Mouse (Mus musculus): Measurements from ENCODE around the gene Cd28. TPM values are rescaled to one million over a fixed set of nuclear protein-coding genes. Genes with fewer than 3 reads are reported as not detected.

Gene Cd28
- total and polyA plus RNA-seq, 3 experiments, result not detected

GRCm38 (mm10) chr1:60752986-60753385 lies 36.4 kb downstream of the Cd28 start:
- Histone ChIP-seq H3K4me1 (ENCODE audit: control insufficient read depth in 1 of 2, insufficient read depth in 2 of 2, low read length in 2 of 2) (no peaks in the 10 kb centered on the region), H3K9ac (ENCODE audit: control insufficient read depth, low read depth, low read length, poor library complexity, severe bottlenecking) (no peak overlapping the region), H3K27ac (ENCODE audit: control insufficient read depth, low read depth, low read length) (no peak overlapping the region), H3K9me3 (replicated peaks; ENCODE audit: insufficient read depth, low read length) (no peaks in the 10 kb centered on the region), H3K79me2 (ENCODE audit: control insufficient read depth, insufficient read depth, low read length, poor library complexity) (no peaks in the 10 kb centered on the region), H3K27me3 (ENCODE audit: control insufficient read depth in 1 of 2, insufficient read depth in 2 of 2, low read length in 2 of 2) (no peaks in the 10 kb centered on the region), H3K36me3 (ENCODE audit: control insufficient read depth in 1 of 2, insufficient read depth in 2 of 2, low read length in 2 of 2) (no peaks in the 10 kb centered on the region), H3K4me3 (ENCODE audit: control insufficient read depth in 1 of 2, insufficient read depth in 1 of 2, low read depth in 2 of 2, low read length in 2 of 2) (no peak overlapping the region)
- TF ChIP-seq MEF2A (IDR thresholded peaks at IDR 0.05; ENCODE audit: extremely low read depth, insufficient replicate concordance, low read depth, low read length, poor library complexity, severe bottlenecking) (no peak), MYB (IDR thresholded peaks at IDR 0.05; ENCODE audit: low read depth, low read length) (no peak), POLR2AphosphoS2 (IDR thresholded peaks at IDR 0.05; ENCODE audit: low read length) (no peak), POLR2A (IDR thresholded peaks at IDR 0.05; ENCODE audit: control insufficient read depth in 1 of 2, insufficient read depth in 1 of 2, low read depth in 1 of 2, low read length in 2 of 2, poor library complexity in 1 of 2) (no peak), KAT2A (conservative IDR thresholded peaks at IDR 0.05; ENCODE audit: low read depth, low read length) (no peak), BHLHE40 (IDR thresholded peaks at IDR 0.05; ENCODE audit: borderline replicate concordance, low read depth, low read length) (no peak), ZC3H11A (IDR thresholded peaks at IDR 0.05; ENCODE audit: low read depth, low read length) (no peak), POLR2AphosphoS5 (IDR thresholded peaks at IDR 0.05; ENCODE audit: borderline replicate concordance, low read depth, low read length) (no peak), MAZ (IDR thresholded peaks at IDR 0.05; ENCODE audit: low read depth, low read length) (no peak), RAD21 (IDR thresholded peaks at IDR 0.05; ENCODE audit: low read depth, low read length) (no peak), NELFE (IDR thresholded peaks at IDR 0.05; ENCODE audit: low read depth, low read length) (no peak), USF1 (IDR thresholded peaks at IDR 0.05; ENCODE audit: low read depth, low read length) (no peak), MAFK (IDR thresholded peaks at IDR 0.05; ENCODE audit: borderline replicate concordance, low read depth, low read length) (no peak), SIN3A (IDR thresholded peaks at IDR 0.05; ENCODE audit: low read length) (no peak), ELF1 (IDR thresholded peaks at IDR 0.05; ENCODE audit: low read depth, low read length) (no peak)
- no peak for DNase-seq (ENCODE audit: low read depth, low spot score)

- Histone ChIP-seq H3K9me3 (replicated peaks; ENCODE audit: insufficient read depth, low read length) (no peaks in the 10 kb centered on the region), H3K27ac (ENCODE audit: control insufficient read depth, low read depth, low read length) (no peak overlapping the region), H3K4me3 (ENCODE audit: control insufficient read depth in 1 of 2, insufficient read depth in 1 of 2, low read depth in 2 of 2, low read length in 2 of 2) (no peak overlapping the region), H3K9ac (ENCODE audit: control insufficient read depth, low read depth, low read length, poor library complexity, severe bottlenecking) (no peak overlapping the region), H3K27me3 (ENCODE audit: control insufficient read depth in 1 of 2, insufficient read depth in 2 of 2, low read length in 2 of 2) (no peaks in the 10 kb centered on the region), H3K79me2 (ENCODE audit: control insufficient read depth, insufficient read depth, low read length, poor library complexity) (no peaks in the 10 kb centered on the region), H3K4me1 (ENCODE audit: control insufficient read depth in 1 of 2, insufficient read depth in 2 of 2, low read length in 2 of 2) (no peaks in the 10 kb centered on the region), H3K36me3 (ENCODE audit: control insufficient read depth in 1 of 2, insufficient read depth in 2 of 2, low read length in 2 of 2) (no peaks in the 10 kb centered on the region)
- TF ChIP-seq CHD1 (IDR thresholded peaks at IDR 0.05; ENCODE audit: low read depth, low read length) (no peak), ZC3H11A (IDR thresholded peaks at IDR 0.05; ENCODE audit: low read depth, low read length) (no peak), MXI1 (IDR thresholded peaks at IDR 0.05; ENCODE audit: low read depth, low read length) (no peak), MAFK (IDR thresholded peaks at IDR 0.05; ENCODE audit: borderline replicate concordance, low read depth, low read length) (no peak), GABPA (IDR thresholded peaks at IDR 0.05; ENCODE audit: low read depth, low read length) (no peak), HCFC1 (IDR thresholded peaks at IDR 0.05; ENCODE audit: low read depth, low read length) (no peak), POLR2AphosphoS2 (IDR thresholded peaks at IDR 0.05; ENCODE audit: low read length) (no peak), CHD2 (IDR thresholded peaks at IDR 0.05; ENCODE audit: low read length) (no peak), E2F4 (IDR thresholded peaks at IDR 0.05; ENCODE audit: borderline replicate concordance, low read depth, low read length) (no peak), ZMIZ1 (IDR thresholded peaks at IDR 0.05; ENCODE audit: low read depth, low read length) (no peak), SMC3 (IDR thresholded peaks at IDR 0.05; ENCODE audit: low read depth, low read length) (no peak), RAD21 (IDR thresholded peaks at IDR 0.05; ENCODE audit: low read depth, low read length) (no peak), EP300 (IDR thresholded peaks at IDR 0.05; ENCODE audit: low read depth in 1 of 2, low read length in 2 of 2) (no peak)
- no peak for DNase-seq (ENCODE audit: low read depth, low spot score)
Measured at GRCm38 (mm10) chr1:60753981-60754380, 37.4 kb downstream of the Cd28 start.
